Mouse (Mus musculus) megakaryocyte, embryonic 14.5 days (primary cell): Measurements from ENCODE around the gene Ppp1r16b.

ENCODE experiments used
- FLI1 ChIP-seq: IDR thresholded peaks from 2 replicates; pipeline ENCODE4 v1.6.1; 2012; ENCODE audit warnings: low read length, inconsistent platforms, mixed read lengths
- GATA1 ChIP-seq: IDR thresholded peaks from 3 replicates; pipeline ENCODE4 v1.6.1; 2012; ENCODE audit warnings: mixed read lengths, low read length, inconsistent platforms, borderline replicate concordance

GRCm38 (mm10) chr2:158643791-158644190 is 21.4 kb upstream of the Ppp1r16b start:
- no peak for TF ChIP-seq GATA1
- no peak for TF ChIP-seq FLI1
